Mouse (Mus musculus) lung, embryonic 15.5 days (tissue): ENCODE data around the gene Gm11563. TPM values are rescaled to one million over a fixed set of nuclear protein-coding genes. Genes with fewer than 3 reads are reported as not detected.
"Not testable (repeated sequence)": the region's sequence is repeated elsewhere in the genome, so short reads cannot be mapped to it uniquely, and the experiment has no call there.

Source experiments
- ATAC-seq: fragments of 200-750 bp; cut with Nextera tagmentation; 2 replicates; pipeline ENCODE4 v1.8.0; 2017; ENCODE audit warnings: moderate number of reproducible peaks, borderline replicate concordance; ENCODE audit not compliant: low FRiP score, low TSS enrichment; ENCODE audit errors: extremely low read depth
- H3K27ac ChIP-seq: fragments of 300-500 bp; sonication (generic); 2 replicates; pipeline ENCODE4 v1.5.1; 2015; ENCODE audit warnings: moderate library complexity, mild to moderate bottlenecking, inconsistent platforms
- H3K27me3 ChIP-seq: fragments of 300-500 bp; sonication (generic); 2 replicates; pipeline ENCODE4 v1.6.1; 2015; ENCODE audit warnings: inconsistent platforms
- H3K36me3 ChIP-seq: fragments of 300-500 bp; sonication (generic); 2 replicates; pipeline ENCODE4 v1.6.1; 2015; ENCODE audit warnings: inconsistent platforms
- H3K4me1 ChIP-seq: fragments of 300-500 bp; sonication (generic); 2 replicates; pipeline ENCODE4 v1.6.1; 2015; ENCODE audit warnings: inconsistent platforms
- H3K4me2 ChIP-seq: fragments of 300-500 bp; sonication (generic); 2 replicates; pipeline ENCODE4 v1.6.1; 2015; ENCODE audit warnings: inconsistent platforms, mild to moderate bottlenecking, moderate library complexity
- H3K4me3 ChIP-seq: fragments of 300-500 bp; sonication (generic); 2 replicates; pipeline ENCODE4 v1.5.1; 2015; ENCODE audit warnings: mild to moderate bottlenecking, inconsistent platforms
- H3K9ac ChIP-seq: fragments of 300-500 bp; sonication (generic); 2 replicates; pipeline ENCODE4 v1.6.1; 2015; ENCODE audit warnings: inconsistent platforms
- H3K9me3 ChIP-seq: fragments of 300-500 bp; sonication (generic); 2 replicates; pipeline ENCODE4 v1.6.1; 2016; ENCODE audit warnings: inconsistent platforms
- WGBS: fragments of 180-500 bp; shearing (Covaris S2); methylation state at CpG from one replicate; pipeline ENCODE4 v1.1.7; 2015; 5-methylcytosine and 5-hydroxymethylcytosine counted together
- polyA plus RNA-seq: library from polyadenylated mRNA; unstranded; fragments of >200 nt; fragmentation: Nextera tagmentation; extraction: Ambion mirVana; gene quantifications from 2 replicates; pipeline ENCODE4 v1.2.1, GENCODE M21; 2015

Gene Gm11563
- polyA plus RNA-seq, 1 experiment from 2014 or later, result not detected

- no peak overlapping the region for H3K9ac ChIP-seq
- no peak overlapping the region for H3K4me3 ChIP-seq
- H3K4me2 ChIP-seq, result no peak overlapping the region
- no peaks in the 10 kb centered on the region for H3K27me3 ChIP-seq
- no peak for ATAC-seq
- no peaks in the 10 kb centered on the region for H3K4me1 ChIP-seq
- H3K27ac ChIP-seq, result no peak overlapping the region
- H3K36me3 ChIP-seq, result no peaks in the 10 kb centered on the region
- H3K9me3 ChIP-seq, result no peaks in the 10 kb centered on the region
- 7% methylated on average over 1 of the region's 1 CpGs for WGBS
These were observed 17.8 kb downstream of the Gm11563 start for GRCm38 (mm10) chr11:99640926-99641325.

GRCm38 (mm10) chr11:99637086-99637485 lies 21.7 kb downstream of the Gm11563 start:
- H3K27ac ChIP-seq, result no peak overlapping the region
- no peak overlapping the region for H3K9ac ChIP-seq
- no peak overlapping the region for H3K4me3 ChIP-seq
- no peaks in the 10 kb centered on the region for H3K27me3 ChIP-seq
- H3K4me1 ChIP-seq, result no peaks in the 10 kb centered on the region
- H3K9me3 ChIP-seq, result no peaks in the 10 kb centered on the region
- H3K4me2 ChIP-seq, result no peak overlapping the region
- ATAC-seq, result no peak
- H3K36me3 ChIP-seq, result no peaks in the 10 kb centered on the region
- WGBS, result 63% methylated on average over 1 of the region's 1 CpGs

GRCm38 (mm10) chr11:99634653-99635134 lies 24.1 kb downstream of the Gm11563 start, which contains the start of gene Krtap4-2:
TSS of gene Krtap4-2 (minus strand) at chr11:99635084.
- no peak within 1 kb of the TSS for H3K9ac ChIP-seq

GRCm38 (mm10) chr11:99633293-99633692 lies 25.5 kb downstream of the Gm11563 start:
- ATAC-seq, result no peak
- no peaks in the 10 kb centered on the region for H3K27me3 ChIP-seq
- no peak overlapping the region for H3K9ac ChIP-seq
- no peak overlapping the region for H3K4me2 ChIP-seq
- 57% methylated on average over 2 of the region's 2 CpGs for WGBS
- no peak overlapping the region for H3K4me3 ChIP-seq
- H3K27ac ChIP-seq, result no peak overlapping the region
- no peaks in the 10 kb centered on the region for H3K4me1 ChIP-seq
- H3K9me3 ChIP-seq, result no peaks in the 10 kb centered on the region
- no peaks in the 10 kb centered on the region for H3K36me3 ChIP-seq

More at GRCm38 (mm10) chr11:99634653-99635134, 24.1 kb downstream of the Gm11563 start, which contains the start of gene Krtap4-2:
- Histone ChIP-seq H3K4me1 (no peaks in the 10 kb centered on the region), H3K4me3 (no peak within 1 kb of the TSS), H3K4me2 (no peak within 1 kb of the TSS), H3K36me3 (no peaks in the 10 kb centered on the region), H3K27ac (no peak within 1 kb of the TSS), H3K9me3 (no peaks in the 10 kb centered on the region), H3K27me3 (no peaks in the 10 kb centered on the region)
- WGBS, result 33% methylated on average over 8 of the region's 8 CpGs
- ATAC-seq, result no peak

GRCm38 (mm10) chr11:99630890-99631289 lies 27.9 kb downstream of the Gm11563 start:
- no peak for ATAC-seq
- no peak overlapping the region for H3K4me3 ChIP-seq
- no peak overlapping the region for H3K27ac ChIP-seq
- H3K4me2 ChIP-seq, result no peak overlapping the region
- no peak overlapping the region for H3K9ac ChIP-seq
- no peaks in the 10 kb centered on the region for H3K36me3 ChIP-seq
- no peaks in the 10 kb centered on the region for H3K4me1 ChIP-seq
- no peaks in the 10 kb centered on the region for H3K9me3 ChIP-seq
- no peaks in the 10 kb centered on the region for H3K27me3 ChIP-seq
- 37% methylated on average over 3 of the region's 3 CpGs for WGBS

DNA sequence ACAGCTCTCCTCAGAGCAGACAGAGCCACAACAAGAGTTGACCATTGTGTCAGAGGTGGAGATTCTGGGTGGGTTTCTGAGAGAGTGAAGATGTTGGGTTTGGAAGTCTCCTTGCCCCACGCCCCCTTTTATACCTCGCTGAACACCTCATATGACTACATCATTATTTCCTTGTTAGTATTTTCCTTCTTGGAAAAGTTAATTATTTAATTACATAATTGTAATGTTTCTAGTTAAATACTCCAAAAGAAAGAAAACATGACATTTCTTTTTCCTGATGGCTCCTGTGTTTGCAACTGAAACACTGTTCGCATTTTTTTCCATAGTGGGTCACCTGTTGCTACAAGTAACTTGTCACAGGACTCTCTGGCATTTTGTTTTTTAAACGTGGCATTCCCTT lies 30.6 kb downstream of the Gm11563 start, which contains the start of gene Krtap4-1:
Gene Krtap4-1, minus strand, starts transcription at position 101 of the 400 bp plus-strand sequence.
- H3K36me3 ChIP-seq, result no peaks in the 10 kb centered on the region
- 78% methylated on average over 4 of the region's 4 CpGs for WGBS
- no peaks in the 10 kb centered on the region for H3K27me3 ChIP-seq
- H3K9me3 ChIP-seq, result no peaks in the 10 kb centered on the region
- H3K9ac ChIP-seq, result no peak within 1 kb of the TSS
- H3K27ac ChIP-seq, result no peak within 1 kb of the TSS
- no peaks in the 10 kb centered on the region for H3K4me1 ChIP-seq
- H3K4me3 ChIP-seq, result no peak within 1 kb of the TSS
- ATAC-seq, result no peak
- H3K4me2 ChIP-seq, result no peak within 1 kb of the TSS

- H3K9me3 ChIP-seq, result no peaks in the 10 kb centered on the region
- no peaks in the 10 kb centered on the region for H3K4me1 ChIP-seq
- no peaks in the 10 kb centered on the region for H3K36me3 ChIP-seq
- ATAC-seq, result no peak
- H3K9ac ChIP-seq, result no peak within 1 kb of the TSS
- no peaks in the 10 kb centered on the region for H3K27me3 ChIP-seq
- no peak within 1 kb of the TSS for H3K4me2 ChIP-seq
- no peak within 1 kb of the TSS for H3K4me3 ChIP-seq
- WGBS, result 57% methylated on average over 2 of the region's 2 CpGs
- no peak within 1 kb of the TSS for H3K27ac ChIP-seq
These were observed 38.4 kb downstream of the Gm11563 start, which contains the start of gene Gm11562 for GRCm38 (mm10) chr11:99620335-99620734. TSS of gene Gm11562 (minus strand) at chr11:99620435.

DNA sequence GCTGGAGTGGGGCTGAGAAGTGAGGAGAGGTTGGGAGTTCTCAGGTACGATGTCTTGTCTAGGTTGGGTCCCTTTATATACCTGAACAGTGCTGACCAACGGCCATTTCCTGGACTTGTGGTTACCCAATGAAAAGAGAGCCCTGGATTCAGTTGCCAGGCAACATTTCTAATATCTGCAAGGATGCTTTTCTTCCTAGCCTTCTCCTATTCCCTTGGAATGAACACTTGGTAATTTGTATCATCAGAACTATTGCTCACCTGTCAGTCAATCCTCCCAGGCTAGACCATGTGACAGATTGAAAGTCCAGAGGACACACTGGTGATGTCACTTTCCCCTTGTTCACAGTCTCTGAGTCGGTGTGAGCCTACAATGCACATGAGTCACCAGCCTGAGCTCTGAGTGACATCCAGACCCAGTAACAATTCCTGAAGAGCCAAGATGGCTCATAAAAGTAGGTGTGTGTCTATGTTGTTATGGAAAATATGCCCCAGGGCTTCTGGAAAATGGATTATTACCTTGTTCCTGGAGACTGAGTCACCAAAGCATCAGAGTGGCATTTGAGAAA lies 43.9 kb downstream of the Gm11563 start, which contains the start of gene Krtap2-4:
Gene Krtap2-4, minus strand, starts transcription at position 51 of the 568 bp plus-strand sequence.
- Histone ChIP-seq H3K36me3 (no peaks in the 10 kb centered on the region), H3K4me1 (no peaks in the 10 kb centered on the region), H3K4me3 (no peak within 1 kb of the TSS), H3K27ac (no peak within 1 kb of the TSS), H3K9ac (no peak within 1 kb of the TSS), H3K4me2 (no peak within 1 kb of the TSS), H3K9me3 (no peaks in the 10 kb centered on the region), H3K27me3 (no peaks in the 10 kb centered on the region)
- ATAC-seq, result no peak
- WGBS, result 59% methylated on average over 3 of the region's 3 CpGs

DNA sequence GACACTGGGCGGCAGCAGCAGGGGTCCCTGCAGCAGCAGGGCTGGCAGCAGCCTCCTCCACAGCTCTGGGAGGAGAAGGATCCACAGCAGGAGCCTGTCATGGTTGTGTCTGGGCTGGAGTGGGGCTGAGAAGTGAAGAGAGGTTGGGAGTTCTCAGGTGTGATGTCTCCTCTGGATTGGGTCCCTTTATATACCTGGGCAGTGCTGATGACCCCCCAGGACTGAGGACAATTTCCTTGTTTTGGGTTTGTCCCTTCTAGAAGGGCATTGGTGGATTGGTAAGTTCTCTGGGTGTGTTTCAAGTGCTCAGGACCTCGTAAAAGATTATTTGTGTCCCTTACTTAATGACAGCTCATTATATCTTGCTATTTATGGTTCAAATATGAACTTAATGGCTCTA lies 48.7 kb downstream of the Gm11563 start, which contains the start of gene Gm11937:
Gene Gm11937, minus strand, starts transcription at position 101 of the 400 bp plus-strand sequence.
- WGBS, result 57% methylated on average over 1 of the region's 2 CpGs
- not testable (repeated sequence) for ATAC-seq, H3K4me1 ChIP-seq

DNA sequence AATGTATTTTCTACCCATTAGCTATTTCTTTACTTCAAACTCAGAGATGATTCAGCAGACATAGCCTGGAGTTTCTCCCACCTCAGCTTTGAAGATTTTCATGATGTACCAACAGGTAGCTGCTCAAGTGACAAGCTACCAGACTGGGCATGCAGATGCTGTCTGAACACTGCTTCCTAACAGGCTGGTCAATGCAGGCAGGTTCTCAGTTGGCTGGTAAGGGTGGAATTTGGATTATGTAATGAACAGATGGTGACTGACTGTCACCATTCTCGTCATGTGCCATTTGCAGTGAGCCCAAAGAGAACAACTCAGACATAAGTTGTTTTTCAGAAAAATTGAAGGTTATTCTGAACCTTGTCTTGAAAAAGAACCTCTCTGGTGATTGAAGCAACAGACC lies 49.6 kb downstream of the Gm11563 start:
- no peak for ATAC-seq
- H3K4me3 ChIP-seq, result no peak overlapping the region
- no peak overlapping the region for H3K9ac ChIP-seq
- H3K4me1 ChIP-seq, result no peaks in the 10 kb centered on the region
- no peaks in the 10 kb centered on the region for H3K9me3 ChIP-seq
- H3K4me2 ChIP-seq, result no peak overlapping the region
- no peaks in the 10 kb centered on the region for H3K36me3 ChIP-seq
- H3K27me3 ChIP-seq, result no peaks in the 10 kb centered on the region
- no peak overlapping the region for H3K27ac ChIP-seq
- WGBS, result 69% methylated on average over 1 of the region's 1 CpGs

More for the DNA sequence above, 48.7 kb downstream of the Gm11563 start, which contains the start of gene Gm11937:
- H3K9me3 ChIP-seq, H3K27ac ChIP-seq, H3K4me2 ChIP-seq, H3K9ac ChIP-seq, H3K27me3 ChIP-seq, H3K36me3 ChIP-seq, H3K4me3 ChIP-seq: not testable (repeated sequence)
